In the genomic region with DNA sequence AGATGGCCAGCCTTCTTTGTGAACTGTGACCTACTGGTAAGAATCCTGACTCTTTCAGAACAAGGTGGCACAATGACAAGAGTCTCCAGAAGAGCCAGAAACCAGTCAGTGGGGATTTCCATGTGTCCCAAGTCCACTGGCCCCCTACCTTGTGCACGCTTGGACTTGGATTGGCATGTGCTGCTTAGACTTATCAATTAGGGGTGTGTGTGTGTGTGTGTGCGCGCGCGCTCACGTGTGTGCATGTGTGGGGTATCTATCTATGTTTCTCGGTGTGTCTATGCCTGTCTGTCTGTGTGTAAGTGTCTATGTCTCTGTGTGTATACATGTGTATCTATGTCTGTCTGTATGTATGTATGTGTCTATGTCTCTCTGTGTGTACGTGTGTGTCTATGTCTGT, we compare ENCODE assay signal across 20 mouse cellular contexts. TPM values are rescaled to one million over a fixed set of nuclear protein-coding genes. Genes with fewer than 3 reads are reported as not detected.
DNase-seq lines count a peak whose midpoint lies in the region; ATAC-seq and TF ChIP-seq lines count a peak whose summit lies in the region.
"Had no signal": no experiment of that assay in that cellular context is flagged by ENCODE, and none has a peak within 500 bp of the region (broad histone marks: within the 10 kb centered on the region; RNA-seq: fewer than 3 reads in every experiment).

No protein-coding gene starts in this region.

- H3K4me2 ChIP-seq in hindbrain, postnatal 0 days (ENCODE audit: low read depth, low read length): no peak overlapping the region
- H3K4me2 ChIP-seq in hindbrain, embryonic 13.5 days: no peak overlapping the region
- peak overlapping the region; percentile 64 for H3K4me2 ChIP-seq in liver, embryonic 11.5 days
- H3K4me2 ChIP-seq: embryonic facial prominence, embryonic 13.5 days; forebrain, embryonic 12.5 days; midbrain, embryonic 13.5 days had no signal

- H3K9me3 ChIP-seq in hindbrain, postnatal 0 days (ENCODE audit: low read length): no peaks in the 10 kb centered on the region
- H3K9me3 ChIP-seq in hindbrain, embryonic 13.5 days: no peaks in the 10 kb centered on the region
- H3K9me3 ChIP-seq in liver, embryonic 11.5 days (ENCODE audit: control insufficient read depth, low read length): no peaks in the 10 kb centered on the region
- H3K9me3 ChIP-seq: embryonic facial prominence, embryonic 13.5 days; forebrain, embryonic 12.5 days; midbrain, embryonic 13.5 days had no signal

- no peak overlapping the region for H3K9ac ChIP-seq in hindbrain, postnatal 0 days (replicated peaks; ENCODE audit: low read length)
- H3K9ac ChIP-seq in hindbrain, embryonic 13.5 days: no peak overlapping the region
- H3K9ac ChIP-seq in liver, embryonic 11.5 days (ENCODE audit: low read depth, low read length): peak overlapping the region; percentile 81
- H3K9ac ChIP-seq: embryonic facial prominence, embryonic 13.5 days; forebrain, embryonic 12.5 days; midbrain, embryonic 13.5 days had no signal

- no peak for DNase-seq in hindbrain, postnatal 0 days (ENCODE audit: low spot score)
- peak; percentile 48 for DNase-seq in c-Kit-positive CD71-positive TER-119-positive erythroid progenitor cells, embryonic 14.5 days (ENCODE audit: low spot score)
- no peak for DNase-seq in liver, embryonic 11.5 days (ENCODE audit: low spot score)
- no peak for DNase-seq in right cerebral cortex, adult 18-20 months
- no peak for DNase-seq in B cell, adult 2 months
- DNase-seq: adrenal gland, postnatal 25 days; cerebellum, postnatal 25 days; lung, postnatal 4 days had no signal

- no peak for TF ChIP-seq CTCF in hindbrain, postnatal 0 days (IDR thresholded peaks at IDR 0.05; ENCODE audit: low read depth)
- TF ChIP-seq CTCF in olfactory bulb, adult 2 months (IDR thresholded peaks at IDR 0.05; ENCODE audit: insufficient read depth, low read depth, low read length): no peak

- WGBS in hindbrain, postnatal 0 days: 97% methylated on average over 8 of the region's 8 CpGs
- 98% methylated on average over 8 of the region's 8 CpGs for WGBS in hindbrain, embryonic 13.5 days
- WGBS in liver, embryonic 11.5 days: 63% methylated on average over 8 of the region's 8 CpGs
- WGBS in olfactory bulb, adult 2 months: 96% methylated on average over 8 of the region's 8 CpGs

- H3K27me3 ChIP-seq in hindbrain, postnatal 0 days (ENCODE audit: insufficient read depth, low read length): no peaks in the 10 kb centered on the region
- no peaks in the 10 kb centered on the region for H3K27me3 ChIP-seq in hindbrain, embryonic 13.5 days
- no peaks in the 10 kb centered on the region for H3K27me3 ChIP-seq in liver, embryonic 11.5 days (replicated peaks; ENCODE audit: control insufficient read depth, insufficient read depth, low read length)
- H3K27me3 ChIP-seq: embryonic facial prominence, embryonic 13.5 days; forebrain, embryonic 12.5 days; midbrain, embryonic 13.5 days had no signal

- H3K27ac ChIP-seq in hindbrain, postnatal 0 days: no peak overlapping the region
- H3K27ac ChIP-seq in hindbrain, embryonic 13.5 days: no peak overlapping the region
- peak overlapping the region; percentile 98 for H3K27ac ChIP-seq in liver, embryonic 11.5 days (ENCODE audit: low read depth, low read length)
- H3K27ac ChIP-seq in olfactory bulb, adult 2 months (ENCODE audit: insufficient read depth, low read depth, low read length): peak overlapping the region; percentile 48; the same call in 1 of the 2 replicates
- H3K27ac ChIP-seq: embryonic facial prominence, embryonic 13.5 days; forebrain, embryonic 12.5 days; layer of hippocampus, adult 2 months; midbrain, embryonic 13.5 days had no signal

- H3K4me3 ChIP-seq in hindbrain, postnatal 0 days (ENCODE audit: low read length): no peak overlapping the region
- H3K4me3 ChIP-seq in hindbrain, embryonic 13.5 days: no peak overlapping the region
- peak overlapping the region; percentile 48 for H3K4me3 ChIP-seq in liver, embryonic 11.5 days (ENCODE audit: low read depth, low read length)
- no peak overlapping the region for H3K4me3 ChIP-seq in olfactory bulb, adult 2 months (ENCODE audit: insufficient read depth, low read depth, low read length)
- H3K4me3 ChIP-seq: embryonic facial prominence, embryonic 13.5 days; forebrain, embryonic 12.5 days; layer of hippocampus, adult 2 months; midbrain, embryonic 13.5 days; myocyte had no signal

- no peak for TF ChIP-seq POLR2A in olfactory bulb, adult 2 months (IDR thresholded peaks at IDR 0.05; ENCODE audit: insufficient read depth, low read depth, low read length)

- no peaks in the 10 kb centered on the region for H3K36me3 ChIP-seq in hindbrain, postnatal 0 days (ENCODE audit: insufficient read depth, low read length)
- no peaks in the 10 kb centered on the region for H3K36me3 ChIP-seq in hindbrain, embryonic 13.5 days
- no peaks in the 10 kb centered on the region for H3K36me3 ChIP-seq in liver, embryonic 11.5 days (ENCODE audit: control insufficient read depth, insufficient read depth, low read length)
- H3K36me3 ChIP-seq: embryonic facial prominence, embryonic 13.5 days; forebrain, embryonic 12.5 days; midbrain, embryonic 13.5 days had no signal

- 0 out of 2 replicates have a peak, but pooled peaks have one; percentile 16 for ATAC-seq in hindbrain, postnatal 0 days
- ATAC-seq in hindbrain, embryonic 13.5 days (ENCODE audit: low FRiP score): no peak
- ATAC-seq in liver, embryonic 11.5 days (replicated peaks; ENCODE audit: low FRiP score): peak; percentile 46
- no peak for ATAC-seq in cerebellum, adult (ENCODE audit: insufficient number of reproducible peaks, low FRiP score, low TSS enrichment)
- ATAC-seq: midbrain, embryonic 13.5 days had no signal

- H3K4me1 ChIP-seq in hindbrain, postnatal 0 days (ENCODE audit: insufficient read depth, low read length): no peaks in the 10 kb centered on the region
- peaks cover 17% of the 10 kb centered on the region for H3K4me1 ChIP-seq in hindbrain, embryonic 13.5 days (replicated peaks)
- peaks cover 47% of the 10 kb centered on the region for H3K4me1 ChIP-seq in liver, embryonic 11.5 days (replicated peaks; ENCODE audit: control insufficient read depth, insufficient read depth, low read length)
- peaks cover 28% of the 10 kb centered on the region for H3K4me1 ChIP-seq in olfactory bulb, adult 2 months (ENCODE audit: control insufficient read depth, insufficient read depth, low read length)

RNA-seq across cellular contexts. Expression of a gene that starts 15.4 kb away (rescaled TPM):
- 30.8 and 38.3 TPM in 2 replicates for total RNA-seq in hindbrain, postnatal 0 days (2014; rRNA removed)
- polyA plus RNA-seq in hindbrain, postnatal 0 days (2015; fragmentation: Nextera tagmentation; extraction: Ambion mirVana): 20.4 and 21.4 TPM in 2 replicates
- 20.6 and 22.1 TPM in 2 replicates for polyA plus RNA-seq in hindbrain, embryonic 13.5 days (2015; fragmentation: Nextera tagmentation; extraction: Ambion mirVana)
- polyA plus RNA-seq in liver, embryonic 11.5 days (2014; fragmentation: Nextera tagmentation; extraction: Ambion mirVana): 13.8 and 14.1 TPM in 2 replicates
- polyA plus RNA-seq in olfactory bulb, adult 2 months (2012; ENCODE audit: insufficient read depth, insufficient read length, low replicate concordance, missing spikeins): not detected in 2 replicates

RNA-seq across cellular contexts. Expression of a gene that starts 36.6 kb away (rescaled TPM):
- not detected in 2 replicates for total RNA-seq in hindbrain, postnatal 0 days (2014; rRNA removed)
- polyA plus RNA-seq in hindbrain, postnatal 0 days (2015; fragmentation: Nextera tagmentation; extraction: Ambion mirVana): 0.08 TPM in 2 replicates
- polyA plus RNA-seq in hindbrain, embryonic 13.5 days (2015; fragmentation: Nextera tagmentation; extraction: Ambion mirVana): not detected in 2 replicates
- polyA plus RNA-seq in liver, embryonic 11.5 days (2014; fragmentation: Nextera tagmentation; extraction: Ambion mirVana): not detected in 2 replicates
- polyA plus RNA-seq in olfactory bulb, adult 2 months (2012; ENCODE audit: insufficient read depth, insufficient read length, low replicate concordance, missing spikeins): not detected in 2 replicates
- total RNA-seq: gastrocnemius, postnatal 4 days; layer of hippocampus, adult 2 months; liver, adult 2 months; neutrophil, adult 5-6 weeks had no signal
- polyA plus RNA-seq: embryonic facial prominence, embryonic 13.5 days; forebrain, embryonic 12.5 days; kidney, embryonic 14.5 days; liver, adult 2 months; midbrain, embryonic 13.5 days had no signal

Comparison
In these comparisons a context has a peak if more than half of its experiments do, and no peak if none do; other contexts are left out.
1. ATAC-seq: peak in hindbrain, postnatal 0 days (single experiment) and liver, embryonic 11.5 days (single experiment); none in hindbrain, embryonic 13.5 days (single experiment) and cerebellum, adult (single experiment).
2. H3K27ac ChIP-seq: peak in liver, embryonic 11.5 days (single experiment) and olfactory bulb, adult 2 months (single experiment); none in hindbrain, postnatal 0 days (single experiment) and hindbrain, embryonic 13.5 days (single experiment).
3. RNA of a gene that starts 15.4 kb away (polyA plus RNA-seq): 20.6 to 22.1 TPM in hindbrain, embryonic 13.5 days, 20.4 to 21.4 TPM in hindbrain, postnatal 0 days and 13.8 to 14.1 TPM in liver, embryonic 11.5 days; not detected in olfactory bulb, adult 2 months; every median in the first group is over 10 times any median in the second.